Mouse (Mus musculus) midbrain, embryonic 15.5 days (tissue): Measurements from ENCODE around the gene Higd1a. TPM values are rescaled to one million over a fixed set of nuclear protein-coding genes. Genes with fewer than 3 reads are reported as not detected.

Source experiments
- ATAC-seq: fragments of 200-750 bp; cut with Nextera tagmentation; replicated peaks from 2 replicates; pipeline ENCODE4 v1.8.0; 2017; ENCODE audit warnings: moderate TSS enrichment
- H3K27ac ChIP-seq: fragments of 300-500 bp; sonication (generic); 2 replicates; pipeline ENCODE4 v1.5.1; 2015; ENCODE audit warnings: mild to moderate bottlenecking, inconsistent platforms
- H3K27me3 ChIP-seq: fragments of 300-500 bp; sonication (generic); replicated peaks from 2 replicates; pipeline ENCODE4 v1.6.1; 2015; ENCODE audit warnings: inconsistent platforms
- H3K36me3 ChIP-seq: fragments of 300-500 bp; sonication (generic); replicated peaks from 2 replicates; pipeline ENCODE4 v1.6.1; 2015; ENCODE audit warnings: inconsistent platforms
- H3K4me1 ChIP-seq: fragments of 300-500 bp; sonication (generic); 2 replicates; pipeline ENCODE4 v1.6.1; 2015; ENCODE audit warnings: inconsistent platforms
- H3K4me2 ChIP-seq: fragments of 300-500 bp; sonication (generic); 2 replicates; pipeline ENCODE4 v1.6.1; 2015; ENCODE audit warnings: inconsistent platforms, mild to moderate bottlenecking, moderate library complexity
- H3K4me3 ChIP-seq: fragments of 300-500 bp; sonication (generic); 2 replicates; pipeline ENCODE4 v1.5.1; 2015; ENCODE audit warnings: mild to moderate bottlenecking, inconsistent platforms
- H3K9ac ChIP-seq: fragments of 300-500 bp; sonication (generic); 2 replicates; pipeline ENCODE4 v1.6.1; 2015; ENCODE audit warnings: mild to moderate bottlenecking, inconsistent platforms
- H3K9me3 ChIP-seq: fragments of 300-500 bp; sonication (generic); 2 replicates; pipeline ENCODE4 v1.6.1; 2016; ENCODE audit warnings: inconsistent platforms
- WGBS: fragments of 180-500 bp; shearing (Covaris S2); methylation state at CpG from one replicate; pipeline ENCODE4 v1.1.7; 2015; ENCODE audit warnings: mixed read lengths; 5-methylcytosine and 5-hydroxymethylcytosine counted together
- polyA plus RNA-seq: library from polyadenylated mRNA; unstranded; fragments of >200 nt; fragmentation: Nextera tagmentation; extraction: Ambion mirVana; gene quantifications from 2 replicates; pipeline ENCODE4 v1.2.1, GENCODE M21; 2015

The Higd1a gene
- polyA plus RNA-seq, 1 experiment from 2014 or later, result 142 TPM

- Histone ChIP-seq H3K27me3 (no peaks in the 10 kb centered on the region), H3K36me3 (no peaks in the 10 kb centered on the region), H3K4me2 (no peak overlapping the region), H3K4me3 (no peak overlapping the region), H3K9me3 (no peaks in the 10 kb centered on the region), H3K4me1 (no peaks in the 10 kb centered on the region), H3K27ac (no peak overlapping the region), H3K9ac (no peak overlapping the region)
- WGBS, result 89% methylated on average over 4 of the region's 4 CpGs
- no peak for ATAC-seq
Measured at GRCm38 (mm10) chr9:121896820-121897219, 38.7 kb upstream of the Higd1a start.

- H3K36me3 ChIP-seq, result no peaks in the 10 kb centered on the region
- no peaks in the 10 kb centered on the region for H3K9me3 ChIP-seq
- H3K4me1 ChIP-seq, result 0 out of 2 replicates have a peak, but pooled peaks cover 4% of the 10 kb centered on the region
- WGBS, result 80% methylated on average over 7 of the region's 7 CpGs
- H3K4me2 ChIP-seq, result no peak overlapping the region
- H3K4me3 ChIP-seq, result no peak overlapping the region
- ATAC-seq, result no peak
- no peaks in the 10 kb centered on the region for H3K27me3 ChIP-seq
- no peak overlapping the region for H3K27ac ChIP-seq
- H3K9ac ChIP-seq, result no peak overlapping the region
Measured at GRCm38 (mm10) chr9:121895392-121895993, 37.3 kb upstream of the Higd1a start.

GRCm38 (mm10) chr9:121894447-121894846 is 36.3 kb upstream of the Higd1a start:
- H3K27ac ChIP-seq, result no peak overlapping the region
- no peaks in the 10 kb centered on the region for H3K27me3 ChIP-seq
- H3K36me3 ChIP-seq, result no peaks in the 10 kb centered on the region
- 0 out of 2 replicates have a peak, but pooled peaks cover 4% of the 10 kb centered on the region for H3K4me1 ChIP-seq
- H3K4me3 ChIP-seq, result no peak overlapping the region
- 67% methylated on average over 7 of the region's 7 CpGs for WGBS
- ATAC-seq, result no peak
- H3K4me2 ChIP-seq, result no peak overlapping the region
- no peak overlapping the region for H3K9ac ChIP-seq
- H3K9me3 ChIP-seq, result no peaks in the 10 kb centered on the region

- Histone ChIP-seq H3K4me1 (0 out of 2 replicates have a peak, but pooled peaks cover 4% of the 10 kb centered on the region), H3K36me3 (no peaks in the 10 kb centered on the region), H3K27ac (no peak overlapping the region), H3K9me3 (no peaks in the 10 kb centered on the region), H3K27me3 (no peaks in the 10 kb centered on the region), H3K4me3 (no peak overlapping the region), H3K9ac (no peak overlapping the region), H3K4me2 (no peak overlapping the region)
- ATAC-seq, result no peak
- 87% methylated on average over 12 of the region's 12 CpGs for WGBS
Measured at GRCm38 (mm10) chr9:121892057-121892687, 34.0 kb upstream of the Higd1a start.

- Histone ChIP-seq H3K4me3 (no peak overlapping the region), H3K27me3 (no peaks in the 10 kb centered on the region), H3K36me3 (no peaks in the 10 kb centered on the region), H3K9me3 (no peaks in the 10 kb centered on the region), H3K4me2 (no peak overlapping the region), H3K4me1 (0 out of 2 replicates have a peak, but pooled peaks cover 4% of the 10 kb centered on the region), H3K27ac (no peak overlapping the region), H3K9ac (no peak overlapping the region)
- ATAC-seq, result no peak
- 84% methylated on average over 9 of the region's 9 CpGs for WGBS
Measured at GRCm38 (mm10) chr9:121891301-121891700, 33.1 kb upstream of the Higd1a start.

- H3K9me3 ChIP-seq, result no peaks in the 10 kb centered on the region
Measured at GRCm38 (mm10) chr9:121890441-121890941, 32.3 kb upstream of the Higd1a start.

GRCm38 (mm10) chr9:121889927-121890440 is 31.8 kb upstream of the Higd1a start:
- no peaks in the 10 kb centered on the region for H3K27me3 ChIP-seq
- no peak overlapping the region for H3K4me2 ChIP-seq
- WGBS, result 85% methylated on average over 4 of the region's 4 CpGs
- no peak overlapping the region for H3K27ac ChIP-seq
- no peak overlapping the region for H3K4me3 ChIP-seq
- ATAC-seq, result no peak
- no peaks in the 10 kb centered on the region for H3K9me3 ChIP-seq
- no peak overlapping the region for H3K9ac ChIP-seq
- 0 out of 2 replicates have a peak, but pooled peaks cover 4% of the 10 kb centered on the region for H3K4me1 ChIP-seq
- H3K36me3 ChIP-seq, result no peaks in the 10 kb centered on the region

More at GRCm38 (mm10) chr9:121890441-121890941, 32.3 kb upstream of the Higd1a start:
- no peaks in the 10 kb centered on the region for H3K36me3 ChIP-seq
- no peak for ATAC-seq
- no peaks in the 10 kb centered on the region for H3K27me3 ChIP-seq
- H3K4me3 ChIP-seq, result no peak overlapping the region
- H3K4me2 ChIP-seq, result no peak overlapping the region
- 0 out of 2 replicates have a peak, but pooled peaks cover 4% of the 10 kb centered on the region for H3K4me1 ChIP-seq
- H3K27ac ChIP-seq, result no peak overlapping the region
- no peak overlapping the region for H3K9ac ChIP-seq
- 45% methylated on average over 18 of the region's 18 CpGs for WGBS

GRCm38 (mm10) chr9:121882015-121882457 is 23.9 kb upstream of the Higd1a start:
- no peaks in the 10 kb centered on the region for H3K36me3 ChIP-seq
- no peaks in the 10 kb centered on the region for H3K4me1 ChIP-seq
- no peak overlapping the region for H3K4me2 ChIP-seq
- H3K27me3 ChIP-seq, result 0 out of 2 replicates have a peak, but pooled peaks cover 2% of the 10 kb centered on the region
- 79% methylated on average over 7 of the region's 7 CpGs for WGBS
- H3K9me3 ChIP-seq, result no peaks in the 10 kb centered on the region
- H3K4me3 ChIP-seq, result no peak overlapping the region
- no peak overlapping the region for H3K27ac ChIP-seq
- ATAC-seq, result no peak
- H3K9ac ChIP-seq, result no peak overlapping the region

DNA sequence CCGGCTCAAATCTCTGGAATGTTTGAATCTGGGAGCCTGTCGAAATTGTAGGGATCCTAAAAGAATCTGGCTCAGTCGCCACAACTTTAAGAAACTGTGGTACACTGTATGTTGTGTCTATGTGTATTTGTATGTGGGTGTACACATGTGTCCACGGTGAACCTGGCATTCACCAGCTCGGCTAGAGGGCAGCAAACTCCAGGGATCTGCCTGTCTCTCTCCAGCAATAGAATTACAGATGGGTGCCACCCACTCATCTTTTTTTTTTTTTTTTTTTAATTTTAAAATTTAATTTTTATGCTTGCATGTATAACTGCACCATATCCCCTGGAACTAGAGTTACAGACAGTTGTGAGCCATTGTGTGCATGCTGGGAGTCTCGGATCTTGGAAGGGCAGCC is 23.1 kb upstream of the Higd1a start:
- Histone ChIP-seq H3K9ac (no peak overlapping the region), H3K4me3 (no peak overlapping the region), H3K27ac (no peak overlapping the region), H3K9me3 (no peaks in the 10 kb centered on the region), H3K4me1 (no peaks in the 10 kb centered on the region), H3K4me2 (no peak overlapping the region), H3K36me3 (no peaks in the 10 kb centered on the region), H3K27me3 (0 out of 2 replicates have a peak, but pooled peaks cover 2% of the 10 kb centered on the region)
- ATAC-seq, result no peak
- 79% methylated on average over 6 of the region's 6 CpGs for WGBS

- H3K4me1 ChIP-seq, result no peaks in the 10 kb centered on the region
- 0 out of 2 replicates have a peak, but pooled peaks cover 2% of the 10 kb centered on the region for H3K27me3 ChIP-seq
- peak overlapping the region; percentile 24 for H3K4me2 ChIP-seq
- WGBS, result 19% methylated on average over 14 of the region's 14 CpGs
- H3K27ac ChIP-seq, result no peak overlapping the region
- no peaks in the 10 kb centered on the region for H3K36me3 ChIP-seq
- H3K9me3 ChIP-seq, result no peaks in the 10 kb centered on the region
- no peak overlapping the region for H3K4me3 ChIP-seq
- H3K9ac ChIP-seq, result no peak overlapping the region
- ATAC-seq, result no peak
Measured at GRCm38 (mm10) chr9:121880840-121881239, 22.7 kb upstream of the Higd1a start.

DNA sequence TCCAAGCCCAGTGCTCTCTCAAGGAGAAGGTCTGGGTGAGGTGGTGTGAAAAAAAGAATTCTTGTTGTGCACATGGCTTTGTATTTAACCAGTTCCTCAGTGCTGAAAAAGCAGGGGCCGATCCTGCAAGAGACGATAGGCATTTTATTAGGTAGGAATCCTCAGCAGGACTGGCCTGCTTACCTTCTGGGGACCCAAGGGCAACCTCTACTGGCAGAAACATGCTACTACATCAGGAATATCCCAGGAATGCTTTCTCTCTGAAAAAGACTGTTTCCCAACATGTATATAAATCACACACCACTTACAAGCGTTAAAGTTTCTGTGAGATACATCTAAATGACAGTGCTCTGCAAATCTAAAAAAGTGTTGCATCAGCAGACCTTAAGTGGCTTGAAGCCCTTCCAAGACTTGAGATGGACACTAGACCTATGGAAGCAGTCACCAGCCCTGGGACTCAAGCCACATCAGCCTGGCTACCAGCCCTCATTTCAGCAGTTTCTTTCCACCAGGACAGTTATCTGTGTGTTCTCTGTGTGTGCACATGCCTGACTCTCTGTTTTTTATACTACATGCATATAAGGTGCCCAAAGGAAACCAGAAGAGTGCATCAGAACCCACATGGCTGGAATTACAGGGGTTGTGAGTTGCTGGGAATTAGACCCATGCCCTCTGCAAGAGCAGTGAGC is 19.0 kb upstream of the Higd1a start:
- no peak for ATAC-seq
- Histone ChIP-seq H3K9me3 (no peaks in the 10 kb centered on the region), H3K36me3 (no peaks in the 10 kb centered on the region), H3K27ac (no peak overlapping the region), H3K4me1 (no peaks in the 10 kb centered on the region), H3K27me3 (0 out of 2 replicates have a peak, but pooled peaks cover 2% of the 10 kb centered on the region), H3K4me3 (no peak overlapping the region), H3K4me2 (no peak overlapping the region), H3K9ac (no peak overlapping the region)
- WGBS, result 23% methylated on average over 3 of the region's 3 CpGs

DNA sequence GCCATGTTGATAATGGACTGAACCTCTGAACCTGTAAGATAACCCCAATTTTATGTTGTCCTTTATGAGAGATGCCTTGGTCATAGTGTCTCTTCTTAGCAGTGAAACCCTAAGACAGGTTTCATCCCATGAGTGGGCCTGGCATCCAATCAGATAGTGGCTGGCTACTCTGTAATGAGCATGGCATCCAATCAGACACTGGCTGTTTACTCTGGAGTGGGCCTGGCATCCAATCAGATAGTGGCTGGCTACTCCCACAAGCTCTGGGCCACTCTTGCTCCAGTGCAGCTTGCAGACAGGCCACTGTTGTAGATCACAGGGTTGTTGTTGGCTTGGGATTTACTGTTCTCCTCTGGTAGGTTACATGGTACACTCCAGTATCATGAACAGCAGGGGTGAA is 15.4 kb upstream of the Higd1a start:
- H3K4me3 ChIP-seq, result no peak overlapping the region
- no peak for ATAC-seq
- no peak overlapping the region for H3K9ac ChIP-seq
- H3K27me3 ChIP-seq, result no peaks in the 10 kb centered on the region
- H3K4me1 ChIP-seq, result no peaks in the 10 kb centered on the region
- no peak overlapping the region for H3K4me2 ChIP-seq
- no peak overlapping the region for H3K27ac ChIP-seq
- H3K36me3 ChIP-seq, result no peaks in the 10 kb centered on the region
- no peaks in the 10 kb centered on the region for H3K9me3 ChIP-seq
